Mouse (Mus musculus): ENCODE measurements at regions not wholly inside any gene's neighbourhood (a gene's known extent, or its start where the extent isn't known, plus 50 kb on each side); places are given as distances from the start of the nearest gene placed in this dataset.

- DNase-seq (ENCODE audit: extremely low spot score in 1 of 2, low spot score in 2 of 2) = no peak
- H3K27ac ChIP-seq = no peak overlapping the region
These were observed 54.4 kb downstream of the Irf2bpl start for GRCm38 (mm10) chr12:86830247-86830585.

GRCm38 (mm10) chr12:86829581-86830246, 54.9 kb downstream of the Irf2bpl start:
- Histone ChIP-seq H3K4me3 (no peak overlapping the region), H3K27ac (no peak overlapping the region)
- TF ChIP-seq CTCF (IDR thresholded peaks at IDR 0.05) = no peak
- no peak for DNase-seq (ENCODE audit: extremely low spot score in 1 of 2, low spot score in 2 of 2)
- intact Hi-C loops (cut with DNase I) = no loop called here

More at GRCm38 (mm10) chr12:86830247-86830585, 54.4 kb downstream of the Irf2bpl start:
- no peak overlapping the region for H3K4me3 ChIP-seq
- no peak for TF ChIP-seq CTCF (IDR thresholded peaks at IDR 0.05)
- intact Hi-C loops (cut with DNase I) = no loop called here

GRCm38 (mm10) chr12:86827241-86827606, 57.4 kb downstream of the Irf2bpl start:
- intact Hi-C loops (cut with DNase I) = loop anchor here (2.0 kb wide), 1 partner anchor 30 kb away; no protein-coding TSS in a partner anchor
- peak overlapping the region; percentile 69 for H3K27ac ChIP-seq
- H3K4me3 ChIP-seq = no peak overlapping the region
- no peak for DNase-seq (ENCODE audit: extremely low spot score in 1 of 2, low spot score in 2 of 2)
- TF ChIP-seq CTCF (IDR thresholded peaks at IDR 0.05) = no peak

- intact Hi-C loops (cut with DNase I) = loop anchor here (2.0 kb wide), 1 partner anchor 30 kb away; no protein-coding TSS in a partner anchor
- Histone ChIP-seq H3K27ac (peak overlapping the region; percentile 79), H3K4me3 (no peak overlapping the region)
- DNase-seq (ENCODE audit: extremely low spot score in 1 of 2, low spot score in 2 of 2) = peak in 1 of 2 experiments; percentile 74
- no peak for TF ChIP-seq CTCF (IDR thresholded peaks at IDR 0.05)
These were observed 58.0 kb downstream of the Irf2bpl start for GRCm38 (mm10) chr12:86826420-86827240.

GRCm38 (mm10) chr12:86825584-86826419, 58.8 kb downstream of the Irf2bpl start:
- Histone ChIP-seq H3K4me3 (no peak overlapping the region), H3K27ac (peak overlapping the region; percentile 92)
- no peak for TF ChIP-seq CTCF (IDR thresholded peaks at IDR 0.05)
- intact Hi-C loops (cut with DNase I) = loop anchor here (2.0 kb wide), 2 partner anchors 31 to 59 kb away; partner anchors contain the start of gene Irf2bpl
- DNase-seq (ENCODE audit: extremely low spot score in 1 of 2, low spot score in 2 of 2) = no peak

- DNase-seq (ENCODE audit: extremely low spot score in 1 of 2, low spot score in 2 of 2) = peak; percentile 68 to 72
These were observed 59.6 kb downstream of the Irf2bpl start for GRCm38 (mm10) chr12:86824860-86825583.

GRCm38 (mm10) chr12:86823855-86824589, 60.6 kb downstream of the Irf2bpl start:
- TF ChIP-seq CTCF (IDR thresholded peaks at IDR 0.05) = no peak; the same call in 1 of the 2 replicates
- H3K27ac ChIP-seq = peak overlapping the region; percentile 92
- intact Hi-C loops (cut with DNase I) = loop anchor here (1.0 to 2.0 kb wide), 3 partner anchors 23 to 70 kb away; partner anchors contain the start of gene Irf2bpl
- DNase-seq (ENCODE audit: extremely low spot score in 1 of 2, low spot score in 2 of 2) = peak; percentile 82 to 91
- H3K4me3 ChIP-seq = peak overlapping the region; percentile 39

More at GRCm38 (mm10) chr12:86824860-86825583, 59.6 kb downstream of the Irf2bpl start:
- peak overlapping the region; percentile 92 for H3K27ac ChIP-seq
- intact Hi-C loops (cut with DNase I) = loop anchor here (1.0 to 2.0 kb wide), 3 partner anchors 24 to 69 kb away; partner anchors contain the start of gene Irf2bpl
- H3K4me3 ChIP-seq = no peak overlapping the region; the same call in 1 of the 2 replicates
- no peak for TF ChIP-seq CTCF (IDR thresholded peaks at IDR 0.05)

GRCm38 (mm10) chr12:86823488-86823854, 61.1 kb downstream of the Irf2bpl start:
- no peak for DNase-seq (ENCODE audit: extremely low spot score in 1 of 2, low spot score in 2 of 2)
- peak overlapping the region; percentile 92 for H3K27ac ChIP-seq
- peak overlapping the region; percentile 39 for H3K4me3 ChIP-seq
- intact Hi-C loops (cut with DNase I) = no loop called here
- no peak for TF ChIP-seq CTCF (IDR thresholded peaks at IDR 0.05)

- Histone ChIP-seq H3K4me3 (no peak overlapping the region), H3K27ac (no peak overlapping the region)
- intact Hi-C loops (cut with DNase I) = no loop called here
- DNase-seq (ENCODE audit: extremely low spot score in 1 of 2, low spot score in 2 of 2) = no peak
- no peak for TF ChIP-seq CTCF (IDR thresholded peaks at IDR 0.05)
These were observed 63.4 kb downstream of the Irf2bpl start for GRCm38 (mm10) chr12:86821183-86821582.

GRCm38 (mm10) chr12:86819568-86819967, 65.0 kb downstream of the Irf2bpl start:
- DNase-seq (ENCODE audit: extremely low spot score in 1 of 2, low spot score in 2 of 2) = no peak
- TF ChIP-seq CTCF (IDR thresholded peaks at IDR 0.05) = no peak
- intact Hi-C loops (cut with DNase I) = no loop called here
- no peak overlapping the region for H3K4me3 ChIP-seq
- no peak overlapping the region for H3K27ac ChIP-seq
